Mouse (Mus musculus) adrenal gland, adult 8-10 months (tissue): ENCODE measurements at regions not wholly inside any gene's neighbourhood (a gene's known extent, or its start where the extent isn't known, plus 50 kb on each side); places are given as distances from the start of the nearest gene placed in this dataset.
A peak's percentile ranks its signal among the peaks of the same experiment; 100 is the strongest.
"Not testable (repeated sequence)": the region's sequence is repeated elsewhere in the genome, so short reads cannot be mapped to it uniquely, and the experiment has no call there.

Experiments
- DNase-seq: peaks from one replicate; pipeline ENCODE4 v3.0.0; 2022
- microRNA-seq, 2 experiments: library from miRNA; unstranded; fragments of <30 nt; microRNA quantifications; one replicate each; pipeline ENCODE4 v1.2.0; 2022

DNA sequence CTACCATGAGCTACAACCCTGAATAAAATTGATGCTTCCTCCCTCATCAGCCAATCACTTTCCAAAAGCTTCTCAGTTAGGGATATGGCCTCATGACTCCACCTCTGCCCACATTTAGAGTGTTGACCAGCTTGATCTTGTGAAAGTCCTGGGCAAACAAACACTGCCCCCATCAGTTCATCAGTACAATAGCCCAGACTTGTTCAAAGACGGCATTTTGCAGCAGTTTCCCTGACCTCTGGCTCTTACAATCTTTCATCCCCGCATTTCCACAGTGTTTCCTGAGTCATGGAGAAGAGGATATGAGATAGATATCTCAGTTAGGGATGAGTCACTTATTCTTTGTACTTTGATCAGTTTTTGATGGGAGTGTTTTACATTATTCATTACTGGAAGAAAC is 203.5 kb upstream of the Asrgl1 start:
- DNase-seq = peak; percentile 5

DNA sequence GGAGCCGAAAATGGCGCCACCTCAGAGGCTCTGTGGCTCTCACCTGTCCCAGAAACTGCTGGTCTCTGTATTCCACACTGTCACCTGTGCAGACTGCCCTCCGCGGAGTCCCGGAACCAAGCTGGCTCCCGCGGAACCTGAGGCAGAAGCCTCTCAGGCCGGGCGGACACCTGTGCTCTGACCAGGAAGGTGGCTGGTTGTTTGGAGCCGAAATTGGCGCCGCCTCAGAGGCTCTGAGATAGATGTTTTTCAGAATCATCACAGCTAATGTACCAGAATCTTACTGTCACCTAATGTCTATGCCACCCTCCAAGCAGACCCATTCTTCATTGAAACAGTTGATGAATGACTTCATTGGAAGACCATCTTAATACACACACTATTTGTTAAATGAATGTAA is 202.0 kb upstream of the Asrgl1 start:
- not testable (repeated sequence) for DNase-seq

DNA sequence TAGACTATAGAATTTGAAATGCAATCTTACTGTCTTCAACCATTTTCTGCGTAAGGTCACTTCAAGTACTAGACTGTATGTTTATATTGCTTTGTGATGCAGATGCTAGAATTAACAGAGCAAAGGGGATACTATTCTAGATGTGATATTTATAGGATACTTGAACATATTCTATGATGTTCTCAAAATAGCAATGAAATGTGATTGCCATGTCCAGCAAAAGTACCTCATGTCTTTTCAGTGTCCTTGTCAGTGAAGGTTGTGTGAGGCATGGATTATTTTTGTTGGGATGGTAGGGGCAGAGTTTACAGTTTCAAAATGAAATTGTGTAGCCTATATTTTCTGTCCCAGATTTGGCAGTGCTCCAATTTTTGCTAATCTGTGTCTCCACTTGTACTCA is 182.5 kb upstream of the Asrgl1 start:
- not testable (repeated sequence) for DNase-seq

DNA sequence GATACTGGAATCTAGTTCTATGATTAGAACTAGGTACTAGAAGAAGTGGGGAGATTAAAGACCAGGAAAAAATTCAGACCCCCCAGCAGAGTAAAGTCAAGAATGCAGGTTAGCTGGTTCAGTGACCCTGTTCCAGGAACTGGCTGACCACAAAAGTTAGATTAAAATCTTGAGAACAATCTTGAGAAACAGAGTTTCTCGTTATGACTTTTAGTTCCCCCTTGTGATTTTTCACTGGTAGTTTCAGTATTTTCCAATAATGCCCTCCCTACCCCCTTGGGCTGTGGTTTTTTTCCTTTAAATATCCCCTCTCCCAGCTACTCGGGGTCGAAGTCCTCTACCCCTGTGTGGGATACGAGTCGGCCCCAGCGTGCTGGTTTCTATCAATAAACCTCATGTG is 180.7 kb upstream of the Asrgl1 start:
- DNase-seq = not testable (repeated sequence)

DNA sequence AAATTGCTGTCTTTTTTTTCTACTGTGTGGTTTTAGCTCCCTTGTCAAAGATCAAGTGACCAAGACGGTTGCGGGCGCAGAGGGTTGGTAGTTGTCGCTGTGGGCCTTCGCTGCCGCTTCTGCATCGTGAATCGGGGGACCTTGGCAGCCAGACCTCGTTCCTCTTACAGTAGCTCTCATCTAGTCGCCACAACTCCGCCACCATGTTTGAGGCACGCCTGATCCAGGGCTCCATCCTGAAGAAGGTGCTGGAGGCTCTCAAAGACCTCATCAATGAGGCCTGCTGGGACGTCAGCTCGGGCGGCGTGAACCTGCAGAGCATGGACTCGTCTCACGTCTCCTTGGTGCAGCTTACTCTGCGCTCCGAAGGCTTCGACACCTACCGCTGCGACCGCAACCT is 147.7 kb upstream of the Asrgl1 start:
- DNase-seq = peak; percentile 10

DNA sequence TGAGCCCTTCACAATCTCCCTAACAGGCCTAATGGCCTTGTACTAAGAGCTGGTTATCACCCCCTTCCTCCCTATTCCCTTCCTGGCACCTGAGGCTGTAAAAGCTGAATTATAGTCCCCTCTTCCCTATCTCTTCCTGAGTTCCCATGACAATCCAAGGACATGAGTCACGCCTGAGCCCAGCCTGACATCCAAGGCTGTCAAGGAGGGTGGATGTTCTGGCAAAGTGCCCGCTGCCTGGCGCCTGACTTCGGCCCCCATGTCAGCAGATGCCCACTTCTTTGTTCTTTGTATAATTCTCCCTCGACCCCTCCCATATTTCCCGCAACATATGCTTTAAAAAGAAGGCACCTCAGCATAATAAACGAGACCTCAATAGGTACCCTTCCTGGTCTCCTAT is 99.2 kb upstream of the Asrgl1 start:
- DNase-seq = peak; percentile 12

Small RNAs in the stretch of these regions (microRNA-seq; reads per million reads assigned to microRNA genes)
- gene Gm24543 = 0 reads per million in 2 experiments
